Mouse (Mus musculus): ENCODE results near the gene Lrrc37a.

- TF ChIP-seq POLR2A (IDR thresholded peaks at IDR 0.05; ENCODE audit: control insufficient read depth, low read depth, low read length) (no peak), CTCF (IDR thresholded peaks at IDR 0.05; ENCODE audit: control insufficient read depth, insufficient read depth, insufficient replicate concordance, low read depth, low read length) (no peak)
Measured at GRCm38 (mm10) chr11:103419226-103419625, 85.2 kb downstream of the Lrrc37a start.

All from testis, adult 2 months (tissue).